Mouse (Mus musculus): ENCODE results near the gene Tex30.
"Not testable (repeated sequence)": the region's sequence is repeated elsewhere in the genome, so short reads cannot be mapped to it uniquely, and the experiment has no call there.

Tex30 gene

GRCm38 (mm10) chr1:44102259-44102717 lies at the start of gene Tex30:
Gene Tex30 (minus strand): TSS chr1:44102441.
- peak; percentile 95 for DNase-seq

GRCm38 (mm10) chr1:44148706-44149105 lies 46.5 kb upstream of the Tex30 start:
- no peak for DNase-seq

GRCm38 (mm10) chr1:44147563-44148381 lies 45.5 kb upstream of the Tex30 start, which contains the start of gene Ercc5:
Gene Ercc5 (plus strand): TSS chr1:44147744.
- DNase-seq = peak; percentile 85 to 86

- no peak for DNase-seq
Observed at GRCm38 (mm10) chr1:44142747-44143146, 40.5 kb upstream of the Tex30 start.

GRCm38 (mm10) chr1:44140232-44140631 lies 38.0 kb upstream of the Tex30 start:
- DNase-seq = no peak

GRCm38 (mm10) chr1:44129929-44130581 lies 27.8 kb upstream of the Tex30 start:
- DNase-seq = no peak

GRCm38 (mm10) chr1:44125590-44125989 lies 23.3 kb upstream of the Tex30 start:
- DNase-seq = no peak

- no peak for DNase-seq
Observed at GRCm38 (mm10) chr1:44122256-44122655, 20.0 kb upstream of the Tex30 start.

GRCm38 (mm10) chr1:44120074-44120406 lies 17.8 kb upstream of the Tex30 start:
- DNase-seq = no peak

GRCm38 (mm10) chr1:44119201-44120073 lies 17.2 kb upstream of the Tex30 start:
- DNase-seq = peak; percentile 84 to 87

- DNase-seq = peak; percentile 85 to 94
Observed at GRCm38 (mm10) chr1:44118239-44119054, 16.2 kb upstream of the Tex30 start, which contains the start of the genes Kdelc1 and Bivm. Gene Kdelc1 (minus strand): TSS chr1:44118808. Gene Bivm (plus strand): TSS chr1:44118957.

GRCm38 (mm10) chr1:44117571-44117970 lies 15.3 kb upstream of the Tex30 start:
- no peak for DNase-seq

- peak in 1 of 2 experiments; percentile 15 for DNase-seq
Observed at GRCm38 (mm10) chr1:44102939-44103338, 698 bp upstream of the Tex30 start.

GRCm38 (mm10) chr1:44101448-44102225 lies 604 bp downstream of the Tex30 start:
- DNase-seq = peak; percentile 24 to 40

- DNase-seq = peak; percentile 19 to 23
Observed at GRCm38 (mm10) chr1:44064625-44065024, 37.6 kb downstream of the Tex30 start.

- no peak for DNase-seq
Observed at GRCm38 (mm10) chr1:44063439-44063838, 38.8 kb downstream of the Tex30 start.

GRCm38 (mm10) chr1:44061836-44062235 lies 40.4 kb downstream of the Tex30 start, which contains the start of gene Gm8251:
Gene Gm8251 (minus strand): TSS chr1:44061936.
- no peak for DNase-seq

- DNase-seq = no peak
Observed at GRCm38 (mm10) chr1:44057805-44058204, 44.4 kb downstream of the Tex30 start.

- no peak for DNase-seq
Observed at GRCm38 (mm10) chr1:44046556-44046955, 55.7 kb downstream of the Tex30 start.

- not testable (repeated sequence) for DNase-seq
Observed at GRCm38 (mm10) chr1:44045689-44046088, 56.6 kb downstream of the Tex30 start.

- DNase-seq = no peak
Observed at GRCm38 (mm10) chr1:44042555-44042915, 59.7 kb downstream of the Tex30 start.

All from cerebellum, adult 18-20 months (tissue).